Mouse (Mus musculus) brain, embryonic 14.5 days (tissue): ENCODE measurements at regions not wholly inside any gene's neighbourhood (a gene's known extent, or its start where the extent isn't known, plus 50 kb on each side); places are given as distances from the start of the nearest gene placed in this dataset.

ENCODE experiments used
- DNase-seq: peaks from one replicate; pipeline ENCODE4 v3.0.0-alpha.2; 2011; ENCODE audit warnings: low read depth
- CTCF ChIP-seq: fragments of 200-500 bp; IDR thresholded peaks from 2 replicates; pipeline ENCODE4 v1.5.1; 2012; ENCODE audit warnings: inconsistent platforms, mild to moderate bottlenecking, moderate library complexity, borderline replicate concordance; ENCODE audit not compliant: insufficient read depth, insufficient read length; ENCODE audit errors: extremely low read depth
- POLR2A ChIP-seq: fragments of 200-500 bp; IDR thresholded peaks from 2 replicates; pipeline ENCODE4 v1.6.1; 2012; ENCODE audit warnings: mild to moderate bottlenecking, inconsistent platforms, borderline replicate concordance; ENCODE audit not compliant: poor library complexity, insufficient read depth, insufficient read length, severe bottlenecking; ENCODE audit errors: extremely low read depth

DNA sequence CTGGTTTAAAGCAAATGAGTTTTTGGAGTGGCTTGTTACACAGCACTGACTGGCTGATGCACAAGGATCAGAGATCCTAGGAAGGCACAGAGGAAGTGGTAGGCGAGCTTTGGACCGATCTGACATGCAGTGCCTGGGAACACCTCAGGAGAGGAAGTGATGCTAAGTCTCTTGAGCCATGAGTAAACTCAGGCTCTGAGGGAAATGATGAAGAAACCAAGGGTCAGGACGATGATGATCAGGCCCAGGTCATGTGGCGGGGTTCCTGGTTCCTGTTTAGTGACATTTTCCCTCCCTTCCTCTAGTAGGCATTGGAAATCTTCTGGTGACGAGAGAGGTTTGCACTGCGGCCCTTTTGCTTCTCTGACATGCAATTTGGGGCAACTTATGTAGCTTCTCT, 208.7 kb downstream of the 4933412E24Rik start:
- TF ChIP-seq POLR2A, result no peak

DNA sequence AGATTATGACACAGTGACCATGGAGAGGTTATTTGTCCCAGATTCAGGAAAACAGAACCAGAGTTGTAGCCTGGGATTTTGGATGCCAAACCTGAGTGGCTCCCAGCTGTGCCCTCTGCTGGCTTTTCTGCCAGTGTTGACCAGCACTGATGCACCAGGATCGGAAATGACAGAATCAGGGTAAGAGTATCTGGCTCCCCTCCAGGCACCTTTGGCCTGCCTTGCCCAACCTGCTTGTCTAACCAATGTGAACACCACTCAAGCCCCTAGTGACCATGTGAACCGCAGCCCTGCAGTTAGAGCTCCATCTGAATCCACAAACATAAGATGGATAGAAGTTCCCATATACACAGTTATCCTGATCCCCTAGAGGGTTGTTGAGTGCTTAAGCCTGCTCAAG, 210.6 kb downstream of the 4933412E24Rik start:
- TF ChIP-seq POLR2A (no peak), CTCF (no peak)
- DNase-seq, result no peak

More for the DNA sequence above, 208.7 kb downstream of the 4933412E24Rik start:
- no peak for DNase-seq

DNA sequence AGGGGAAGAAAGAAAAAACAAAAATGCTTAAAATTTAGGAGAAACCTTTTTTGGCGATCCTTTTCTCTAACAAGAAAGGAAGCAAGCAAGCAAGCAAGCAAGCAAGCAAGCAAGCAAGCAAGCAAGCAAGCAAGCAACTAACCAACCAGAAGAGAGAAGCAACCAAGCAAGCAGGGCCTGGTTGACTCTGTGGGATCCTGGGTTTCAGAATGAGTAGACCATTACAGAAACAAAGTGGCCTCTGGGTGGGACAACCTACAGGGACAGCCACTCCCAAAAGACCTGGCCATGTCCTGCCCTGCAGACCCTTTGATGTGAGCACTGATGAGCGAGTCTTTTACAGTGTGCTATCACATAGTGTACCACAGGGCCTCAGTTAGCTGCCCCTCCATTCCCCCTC, 211.6 kb downstream of the 4933412E24Rik start:
- no peak for DNase-seq

DNA sequence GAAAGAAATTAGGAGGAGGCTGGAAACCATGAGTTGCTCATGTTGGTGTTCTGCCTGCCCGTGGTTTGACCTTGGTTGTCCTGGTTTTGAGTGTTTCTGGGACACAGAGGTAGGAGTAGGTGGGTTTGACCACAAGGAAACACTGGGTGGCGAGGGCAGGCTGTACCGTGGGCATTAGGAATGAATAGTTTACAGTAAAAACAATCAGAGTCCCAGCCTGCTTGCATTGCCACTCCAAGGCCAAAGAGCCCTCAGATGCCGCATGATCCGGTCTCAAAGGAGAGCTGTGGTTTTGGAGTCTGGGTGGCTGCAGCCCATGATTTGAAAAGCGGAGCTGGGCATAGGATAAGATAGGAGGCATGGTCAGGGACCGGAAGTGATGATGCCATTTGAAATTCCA, 212.0 kb downstream of the 4933412E24Rik start:
- TF ChIP-seq POLR2A (no peak), CTCF (no peak)
- no peak for DNase-seq

More for the DNA sequence above, 211.6 kb downstream of the 4933412E24Rik start:
- no peak for TF ChIP-seq CTCF
- no peak for TF ChIP-seq POLR2A

DNA sequence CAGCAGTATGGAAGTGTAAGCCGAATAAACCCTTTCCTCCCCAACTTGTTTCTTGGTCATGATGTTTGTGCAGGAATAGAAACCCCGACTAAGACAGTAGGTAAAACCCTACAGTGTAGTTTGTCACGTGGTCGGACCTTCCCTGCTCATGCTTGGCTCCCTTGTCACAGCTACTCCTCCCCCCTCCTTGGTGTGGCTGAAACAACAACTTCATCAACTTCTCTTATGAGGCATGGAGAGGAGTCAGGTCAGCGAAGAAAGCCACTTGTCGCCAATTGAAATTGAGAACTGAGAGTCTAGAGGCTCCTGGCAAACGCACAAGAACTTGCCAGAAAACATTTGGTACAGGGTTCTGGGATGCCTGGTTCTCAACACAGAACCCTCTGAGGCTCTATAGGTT, 214.1 kb downstream of the 4933412E24Rik start:
- TF ChIP-seq POLR2A, result no peak
- no peak for TF ChIP-seq CTCF
- DNase-seq, result no peak

DNA sequence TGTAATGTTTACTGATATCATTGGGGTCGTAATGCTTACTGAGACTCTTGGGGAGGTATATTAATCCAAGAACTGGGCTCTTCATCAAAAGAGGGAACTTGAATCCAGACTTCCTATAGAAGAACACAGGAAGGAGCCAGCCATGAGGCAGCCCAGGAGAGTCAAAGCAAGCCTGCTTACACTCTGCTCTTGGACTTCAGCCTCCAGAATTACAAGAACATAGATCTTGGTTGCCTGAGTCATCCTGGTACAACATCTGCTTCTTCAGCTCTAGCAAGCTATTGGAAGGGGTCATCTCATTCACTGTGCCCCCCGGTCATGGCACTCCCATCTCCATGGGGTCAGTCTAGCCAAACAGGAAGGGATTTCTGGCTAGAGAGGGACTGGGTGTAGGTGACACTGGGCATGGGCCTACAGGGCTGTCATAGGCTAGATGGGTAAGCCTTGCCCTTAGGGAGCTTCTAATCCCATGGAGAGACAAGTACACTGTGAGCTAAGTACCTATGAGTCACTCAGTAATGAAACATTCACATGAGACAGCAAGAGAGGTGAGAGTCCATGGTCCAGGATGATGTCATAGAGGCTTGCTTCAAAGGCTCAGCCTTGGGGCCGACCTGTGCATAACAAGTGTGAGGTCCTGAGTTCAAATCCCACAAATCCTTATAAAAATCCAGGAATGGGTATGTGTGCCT, 217.1 kb downstream of the 4933412E24Rik start:
- no peak for TF ChIP-seq POLR2A
- TF ChIP-seq CTCF, result no peak
- no peak for DNase-seq

DNA sequence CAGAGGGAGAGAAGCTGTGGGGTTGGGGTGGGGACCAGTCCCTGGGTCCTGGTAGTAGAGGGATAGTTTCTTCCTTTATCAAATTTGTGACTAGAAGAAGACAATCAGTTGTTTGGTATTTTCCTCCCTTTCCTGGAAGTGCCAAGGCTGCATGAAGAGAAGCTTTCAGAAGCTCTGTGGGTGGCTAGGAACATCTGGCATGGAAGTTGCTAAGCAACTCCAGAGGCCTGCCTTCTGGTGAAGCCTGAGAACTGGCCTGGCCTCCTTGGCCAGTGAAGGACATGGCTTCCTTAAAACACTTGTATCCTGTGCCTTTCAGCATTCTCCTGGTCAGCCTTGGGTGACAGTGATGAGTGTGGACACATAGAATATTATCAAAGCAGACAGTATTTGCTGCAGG, 217.9 kb downstream of the 4933412E24Rik start:
- DNase-seq, result no peak
- no peak for TF ChIP-seq CTCF
- TF ChIP-seq POLR2A, result no peak

DNA sequence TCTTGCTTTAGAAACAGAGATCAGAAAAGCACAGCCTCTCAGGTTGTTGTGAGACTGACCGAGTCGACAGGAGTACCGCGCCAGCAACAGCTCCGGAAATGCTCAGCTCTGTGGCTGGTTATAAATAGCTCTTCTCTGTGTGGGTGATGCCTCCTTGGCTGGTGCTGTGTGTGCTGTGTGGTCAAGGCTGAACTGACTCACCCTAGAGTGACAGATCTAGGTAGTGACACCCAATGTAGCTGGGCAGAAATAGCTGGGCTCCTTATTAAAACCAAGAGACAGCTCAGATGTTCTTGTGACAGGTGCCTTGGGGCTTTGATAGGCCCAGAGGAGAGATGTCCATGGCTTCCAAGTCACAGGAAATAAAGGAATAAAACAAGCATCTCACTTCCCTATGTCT, 220.7 kb downstream of the 4933412E24Rik start:
- TF ChIP-seq CTCF (no peak), POLR2A (no peak)
- no peak for DNase-seq

DNA sequence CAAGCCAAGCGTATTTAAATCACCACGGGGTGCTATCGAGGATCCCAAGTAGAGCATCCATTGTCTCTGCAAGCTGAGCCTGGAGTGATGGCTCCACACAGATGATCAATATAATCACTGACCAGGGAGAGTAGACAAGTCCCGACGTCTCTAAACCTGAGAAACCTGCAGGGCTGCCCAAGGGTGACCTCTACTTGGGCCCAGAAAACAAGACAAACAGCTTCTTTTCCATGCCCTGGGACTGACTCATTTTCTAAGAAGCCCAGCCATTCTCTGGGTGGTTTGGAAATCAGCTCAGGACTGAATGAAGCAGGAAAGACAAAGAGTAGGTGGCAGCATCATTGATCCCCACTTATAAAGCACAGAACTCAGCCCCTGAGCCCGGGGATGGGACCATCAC, 221.5 kb downstream of the 4933412E24Rik start:
- no peak for DNase-seq
- TF ChIP-seq CTCF (no peak), POLR2A (no peak)

DNA sequence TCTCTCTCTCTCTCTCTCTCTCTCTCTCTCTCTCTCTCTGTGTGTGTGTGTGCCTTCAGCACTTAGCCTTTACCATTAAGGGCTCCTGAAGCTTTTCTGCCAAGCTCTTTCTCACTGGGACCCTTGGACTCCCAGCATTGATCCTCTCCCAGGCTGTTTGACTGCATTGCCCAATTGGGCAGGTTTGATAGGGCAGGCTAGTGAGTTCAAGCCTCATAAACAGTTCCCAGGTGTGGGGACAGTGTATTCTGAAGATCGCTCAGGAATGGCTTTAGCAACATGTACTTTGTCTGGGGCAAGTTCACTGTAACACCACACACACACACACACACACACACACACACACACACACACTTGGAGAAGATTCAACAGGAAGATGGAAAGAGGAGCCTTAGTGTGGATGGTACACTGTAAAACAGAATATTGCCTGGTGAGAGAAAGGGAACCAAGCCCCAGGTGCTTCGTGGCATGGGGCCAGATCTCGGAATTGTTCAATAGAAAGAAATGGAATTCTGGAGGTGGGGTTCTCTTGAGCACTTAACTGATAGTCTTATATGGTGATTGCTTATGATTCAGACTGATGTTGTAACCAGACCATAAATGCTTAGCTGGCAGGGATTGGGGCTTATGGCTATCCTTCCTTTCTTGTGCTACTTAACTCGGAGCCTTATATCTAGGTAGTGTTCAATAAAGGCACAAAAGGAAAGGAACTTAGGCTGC, 229.5 kb downstream of the 4933412E24Rik start:
- TF ChIP-seq CTCF (no peak), POLR2A (no peak)
- DNase-seq, result no peak

DNA sequence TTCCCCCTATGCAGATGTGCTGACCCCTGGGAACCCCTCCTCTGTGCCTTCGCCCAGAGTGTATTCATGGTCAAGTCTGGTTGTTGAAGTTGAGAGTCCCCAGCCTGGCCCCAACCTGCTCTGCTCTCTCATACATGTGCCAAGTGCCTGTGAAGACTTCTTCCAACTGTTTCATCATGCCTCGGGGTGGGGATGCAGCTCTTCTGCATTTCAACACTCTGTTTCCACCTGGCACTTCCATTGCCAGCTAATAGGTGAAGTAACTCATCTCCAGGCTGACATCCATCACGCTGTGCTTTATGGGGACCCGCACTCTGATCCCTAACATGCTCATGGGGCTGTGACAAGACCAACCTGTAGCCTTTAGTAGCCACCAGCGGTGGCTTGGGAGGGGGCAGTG, 230.4 kb downstream of the 4933412E24Rik start:
- DNase-seq, result no peak
- TF ChIP-seq CTCF (no peak), POLR2A (no peak)

DNA sequence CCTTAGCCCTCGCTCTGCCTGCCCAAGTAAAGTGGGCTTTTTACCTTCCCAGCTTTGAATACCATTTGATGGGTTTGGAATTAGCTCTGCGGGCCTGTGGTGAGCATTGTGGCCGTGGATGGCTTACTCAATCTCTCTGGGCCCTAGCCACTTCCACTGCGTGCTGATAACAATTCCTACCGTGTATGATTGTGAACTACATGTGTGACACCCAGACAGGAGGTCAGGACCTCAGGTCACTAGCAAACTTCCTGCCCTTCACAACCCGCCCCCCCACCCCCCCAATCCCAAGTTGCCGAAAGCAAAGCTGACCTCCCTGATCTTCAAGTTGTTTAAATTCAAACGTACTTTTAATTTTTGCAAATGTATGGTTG, 231.9 kb downstream of the 4933412E24Rik start:
- no peak for DNase-seq
- TF ChIP-seq CTCF (no peak), POLR2A (no peak)
